Mouse (Mus musculus) heart, postnatal 0 days (tissue): ENCODE measurements around the gene Tbc1d20. TPM values are rescaled to one million over a fixed set of nuclear protein-coding genes. Genes with fewer than 3 reads are reported as not detected.

Experiments used
- ATAC-seq: fragments of 200-750 bp; cut with Nextera tagmentation; 2 replicates; pipeline ENCODE4 v1.8.0; 2017; ENCODE audit warnings: low read depth, moderate number of reproducible peaks, moderate library complexity; ENCODE audit not compliant: insufficient read depth
- DNase-seq: peaks from one replicate; pipeline ENCODE4 v3.0.0-alpha.2; 2016; ENCODE audit warnings: low spot score
- H3K27ac ChIP-seq: fragments of 300-500 bp; sonication (generic); 2 replicates; pipeline ENCODE4 v1.5.1; 2014; ENCODE audit warnings: low read depth, mild to moderate bottlenecking
- H3K27me3 ChIP-seq: fragments of 300-500 bp; sonication (generic); 2 replicates; pipeline ENCODE4 v1.6.1; 2014; ENCODE audit warnings: low read length, mixed read lengths; ENCODE audit not compliant: control insufficient read depth, insufficient read depth
- H3K36me3 ChIP-seq: fragments of 300-500 bp; sonication (generic); replicated peaks from 2 replicates; pipeline ENCODE4 v1.6.1; 2014; ENCODE audit warnings: low read length, mixed read lengths; ENCODE audit not compliant: control insufficient read depth, insufficient read depth
- H3K4me1 ChIP-seq: fragments of 300-500 bp; sonication (generic); 2 replicates; pipeline ENCODE4 v1.6.1; 2014; ENCODE audit warnings: antibody characterized with exemption; ENCODE audit not compliant: control insufficient read depth, insufficient read depth
- H3K4me2 ChIP-seq: fragments of 300-500 bp; sonication (generic); 2 replicates; pipeline ENCODE4 v1.6.1; 2014; ENCODE audit warnings: low read depth, mild to moderate bottlenecking, low read length, moderate library complexity
- H3K4me3 ChIP-seq: fragments of 300-500 bp; sonication (generic); 2 replicates; pipeline ENCODE4 v1.5.1; 2014; ENCODE audit warnings: low read depth, low read length
- H3K9ac ChIP-seq: fragments of 300-500 bp; sonication (generic); replicated peaks from 2 replicates; pipeline ENCODE4 v1.6.1; 2014; ENCODE audit warnings: low read depth, low read length, mixed read lengths
- H3K9me3 ChIP-seq: fragments of 300-500 bp; sonication (generic); replicated peaks from 2 replicates; pipeline ENCODE4 v1.6.1; 2016; ENCODE audit warnings: low read length; ENCODE audit not compliant: control insufficient read depth
- CTCF ChIP-seq: IDR thresholded peaks from 2 replicates; pipeline ENCODE4 v1.5.1; 2016; ENCODE audit warnings: antibody characterized with exemption, control low read depth, low read depth
- EP300 ChIP-seq: IDR thresholded peaks from 2 replicates; pipeline ENCODE4 v1.6.1; 2016; ENCODE audit warnings: antibody characterized with exemption, low read depth
- WGBS: fragments of 180-500 bp; shearing (Covaris S2); extraction: QIAGEN DNeasy Blood & Tissue Kit; methylation state at CpG from one replicate; pipeline ENCODE4 v1.1.7; 2014; 5-methylcytosine and 5-hydroxymethylcytosine counted together
- polyA plus RNA-seq: library from polyadenylated mRNA; unstranded; fragments of >200 nt; fragmentation: Nextera tagmentation; extraction: Ambion mirVana; gene quantifications from 2 replicates; pipeline ENCODE4 v1.2.1, GENCODE M21; 2015
- total RNA-seq: library from RNA; depleted of rRNA; stranded (reverse); fragments of >200 nt; gene quantifications from 2 replicates; pipeline ENCODE4 v1.2.3, GENCODE M21; 2014; ENCODE audit warnings: low replicate concordance

Gene Tbc1d20
- total and polyA plus RNA-seq, 2 experiments from 2014 or later: 22.8 to 65.8 TPM

GRCm38 (mm10) chr2:152317054-152317453 lies 23.4 kb downstream of the Tbc1d20 start:
- TF ChIP-seq EP300 (no peak), CTCF (no peak)
- no peak for DNase-seq
- no peak overlapping the region for H3K4me2 ChIP-seq
- peaks cover 4% of the 10 kb centered on the region; the same call in 1 of the 2 replicates for H3K4me1 ChIP-seq
- no peak overlapping the region for H3K9ac ChIP-seq
- no peaks in the 10 kb centered on the region for H3K9me3 ChIP-seq
- no peak for ATAC-seq
- H3K27ac ChIP-seq: no peak overlapping the region
- H3K27me3 ChIP-seq: no peaks in the 10 kb centered on the region
- H3K36me3 ChIP-seq: peaks cover 79% of the 10 kb centered on the region
- no peak overlapping the region for H3K4me3 ChIP-seq
- WGBS: 64% methylated on average over 6 of the region's 6 CpGs

GRCm38 (mm10) chr2:152321558-152321957 lies 27.9 kb downstream of the Tbc1d20 start:
- H3K9ac ChIP-seq: no peak overlapping the region
- no peaks in the 10 kb centered on the region for H3K9me3 ChIP-seq
- no peak for ATAC-seq
- no peak overlapping the region for H3K4me2 ChIP-seq
- H3K4me3 ChIP-seq: no peak overlapping the region
- H3K4me1 ChIP-seq: no peaks in the 10 kb centered on the region
- no peak for TF ChIP-seq CTCF
- no peak for DNase-seq
- H3K27me3 ChIP-seq: no peaks in the 10 kb centered on the region
- 89% methylated on average over 5 of the region's 5 CpGs for WGBS
- peaks cover 83% of the 10 kb centered on the region for H3K36me3 ChIP-seq
- no peak overlapping the region for H3K27ac ChIP-seq

GRCm38 (mm10) chr2:152322198-152322597 lies 28.6 kb downstream of the Tbc1d20 start:
- Histone ChIP-seq H3K4me1 (no peaks in the 10 kb centered on the region), H3K4me2 (no peak overlapping the region), H3K27ac (no peak overlapping the region), H3K36me3 (peaks cover 83% of the 10 kb centered on the region), H3K9me3 (no peaks in the 10 kb centered on the region), H3K27me3 (no peaks in the 10 kb centered on the region), H3K9ac (no peak overlapping the region), H3K4me3 (no peak overlapping the region)
- no peak for ATAC-seq
- no peak for TF ChIP-seq EP300
- no peak for TF ChIP-seq CTCF
- no peak for DNase-seq
- 94% methylated on average over 6 of the region's 6 CpGs for WGBS

- TF ChIP-seq CTCF (no peak), EP300 (no peak)
- Histone ChIP-seq H3K4me2 (no peak overlapping the region), H3K36me3 (peaks cover 82% of the 10 kb centered on the region), H3K4me1 (no peaks in the 10 kb centered on the region), H3K27ac (no peak overlapping the region), H3K9me3 (no peaks in the 10 kb centered on the region), H3K9ac (no peak overlapping the region), H3K27me3 (no peaks in the 10 kb centered on the region), H3K4me3 (no peak overlapping the region)
- ATAC-seq (no peak), DNase-seq (no peak)
- WGBS: 94% methylated on average over 14 of the region's 14 CpGs
These were observed 30.3 kb downstream of the Tbc1d20 start for GRCm38 (mm10) chr2:152323971-152324370.

- H3K27ac ChIP-seq: no peak overlapping the region
- DNase-seq (no peak), ATAC-seq (no peak)
- H3K4me2 ChIP-seq: no peak overlapping the region
- no peaks in the 10 kb centered on the region for H3K9me3 ChIP-seq
- H3K4me3 ChIP-seq: no peak overlapping the region
- no peak for TF ChIP-seq EP300
- TF ChIP-seq CTCF: no peak
- no peaks in the 10 kb centered on the region for H3K4me1 ChIP-seq
- 80% methylated on average over 3 of the region's 3 CpGs for WGBS
- no peaks in the 10 kb centered on the region for H3K27me3 ChIP-seq
- no peak overlapping the region for H3K9ac ChIP-seq
- peaks cover 85% of the 10 kb centered on the region for H3K36me3 ChIP-seq
These were observed 31.2 kb downstream of the Tbc1d20 start for GRCm38 (mm10) chr2:152324842-152325241.

GRCm38 (mm10) chr2:152326157-152326556 lies 32.5 kb downstream of the Tbc1d20 start:
- H3K9ac ChIP-seq: no peak overlapping the region
- no peak overlapping the region for H3K4me2 ChIP-seq
- H3K27ac ChIP-seq: no peak overlapping the region
- ATAC-seq (no peak), DNase-seq (no peak)
- TF ChIP-seq CTCF (no peak), EP300 (no peak)
- H3K27me3 ChIP-seq: no peaks in the 10 kb centered on the region
- no peaks in the 10 kb centered on the region for H3K9me3 ChIP-seq
- H3K4me3 ChIP-seq: no peak overlapping the region
- H3K36me3 ChIP-seq: peaks cover 79% of the 10 kb centered on the region
- peaks cover 6% of the 10 kb centered on the region for H3K4me1 ChIP-seq
- WGBS: 67% methylated on average over 13 of the region's 13 CpGs
